Mouse (Mus musculus): ENCODE measurements around the gene Ccr3. TPM values are rescaled to one million over a fixed set of nuclear protein-coding genes. Genes with fewer than 3 reads are reported as not detected.
"Not testable (repeated sequence)": the region's sequence is repeated elsewhere in the genome, so short reads cannot be mapped to it uniquely, and the experiment has no call there.

Gene Ccr3
- under 1 TPM in 1 of 2 experiments, not detected in 1; 0.10 TPM for total RNA-seq (2021)

- intact Hi-C loops (cut with DNase I), result no loop called here
These were observed at the start of gene Ccr3 for GRCm38 (mm10) chr9:124021672-124022071. Gene Ccr3 (plus strand): TSS chr9:124021972.

GRCm38 (mm10) chr9:123975630-123976029 is 46.1 kb upstream of the Ccr3 start:
- intact Hi-C loops (cut with DNase I), result no loop called here
- no peak for DNase-seq (ENCODE audit: extremely low spot score in 1 of 2, low spot score in 2 of 2)

More at GRCm38 (mm10) chr9:124021672-124022071, at the start of gene Ccr3:
- no peak for DNase-seq (ENCODE audit: extremely low spot score in 1 of 2, low spot score in 2 of 2)

- no peak for DNase-seq (ENCODE audit: extremely low spot score in 1 of 2, low spot score in 2 of 2)
These were observed 44.7 kb upstream of the Ccr3 start for GRCm38 (mm10) chr9:123976876-123977663.

GRCm38 (mm10) chr9:123978308-123978707 is 43.5 kb upstream of the Ccr3 start, which contains the start of gene Ccr1l1:
Gene Ccr1l1 (minus strand): TSS chr9:123978408.
- no peak for DNase-seq (ENCODE audit: extremely low spot score in 1 of 2, low spot score in 2 of 2)
- intact Hi-C loops (cut with DNase I), result no loop called here

More at GRCm38 (mm10) chr9:123976876-123977663, 44.7 kb upstream of the Ccr3 start:
- intact Hi-C loops (cut with DNase I), result no loop called here

- intact Hi-C loops (cut with DNase I); DNase-seq (ENCODE audit: extremely low spot score in 1 of 2, low spot score in 2 of 2): not testable (repeated sequence)
These were observed 40.8 kb upstream of the Ccr3 start for GRCm38 (mm10) chr9:123980858-123981475.

GRCm38 (mm10) chr9:123981909-123982308 is 39.9 kb upstream of the Ccr3 start:
- no peak for DNase-seq (ENCODE audit: extremely low spot score in 1 of 2, low spot score in 2 of 2)
- intact Hi-C loops (cut with DNase I), result no loop called here

GRCm38 (mm10) chr9:123982720-123983119 is 39.1 kb upstream of the Ccr3 start:
- intact Hi-C loops (cut with DNase I), result no loop called here
- no peak for DNase-seq (ENCODE audit: extremely low spot score in 1 of 2, low spot score in 2 of 2)

- intact Hi-C loops (cut with DNase I), result no loop called here
- DNase-seq (ENCODE audit: extremely low spot score in 1 of 2, low spot score in 2 of 2), result no peak
These were observed 36.8 kb upstream of the Ccr3 start for GRCm38 (mm10) chr9:123984943-123985342.

- intact Hi-C loops (cut with DNase I), result no loop called here
- DNase-seq (ENCODE audit: extremely low spot score in 1 of 2, low spot score in 2 of 2), result peak; percentile 15 to 31
These were observed 35.6 kb upstream of the Ccr3 start for GRCm38 (mm10) chr9:123986217-123986616.

GRCm38 (mm10) chr9:123989671-123990070 is 32.1 kb upstream of the Ccr3 start:
- DNase-seq (ENCODE audit: extremely low spot score in 1 of 2, low spot score in 2 of 2), result no peak
- intact Hi-C loops (cut with DNase I), result loop anchor here (5.0 kb wide), 1 partner anchor 138 kb away; no protein-coding TSS in a partner anchor

- intact Hi-C loops (cut with DNase I), result loop anchor here (5.0 kb wide), 1 partner anchor 136 kb away; no protein-coding TSS in a partner anchor
- DNase-seq (ENCODE audit: extremely low spot score in 1 of 2, low spot score in 2 of 2), result no peak
These were observed 30.4 kb upstream of the Ccr3 start for GRCm38 (mm10) chr9:123991312-123991906.

- no peak for DNase-seq (ENCODE audit: extremely low spot score in 1 of 2, low spot score in 2 of 2)
- intact Hi-C loops (cut with DNase I), result no loop called here
These were observed 24.1 kb upstream of the Ccr3 start for GRCm38 (mm10) chr9:123997719-123998118.

GRCm38 (mm10) chr9:123999784-124000183 is 22.0 kb upstream of the Ccr3 start:
- intact Hi-C loops (cut with DNase I), result no loop called here
- DNase-seq (ENCODE audit: extremely low spot score in 1 of 2, low spot score in 2 of 2), result no peak

GRCm38 (mm10) chr9:124012691-124013090 is 9.1 kb upstream of the Ccr3 start:
- no peak for DNase-seq (ENCODE audit: extremely low spot score in 1 of 2, low spot score in 2 of 2)
- intact Hi-C loops (cut with DNase I), result no loop called here

GRCm38 (mm10) chr9:124013270-124013669 is 8.5 kb upstream of the Ccr3 start:
- no peak for DNase-seq (ENCODE audit: extremely low spot score in 1 of 2, low spot score in 2 of 2)
- intact Hi-C loops (cut with DNase I), result no loop called here

- DNase-seq (ENCODE audit: extremely low spot score in 1 of 2, low spot score in 2 of 2), result no peak
- intact Hi-C loops (cut with DNase I), result no loop called here
These were observed 6.7 kb upstream of the Ccr3 start for GRCm38 (mm10) chr9:124014985-124015652.

GRCm38 (mm10) chr9:124016048-124016447 is 5.7 kb upstream of the Ccr3 start:
- no peak for DNase-seq (ENCODE audit: extremely low spot score in 1 of 2, low spot score in 2 of 2)
- intact Hi-C loops (cut with DNase I), result no loop called here

GRCm38 (mm10) chr9:124019887-124020286 is 1.9 kb upstream of the Ccr3 start:
- no peak for DNase-seq (ENCODE audit: extremely low spot score in 1 of 2, low spot score in 2 of 2)
- intact Hi-C loops (cut with DNase I), result no loop called here

- DNase-seq (ENCODE audit: extremely low spot score in 1 of 2, low spot score in 2 of 2), result no peak
These were observed 11.6 kb downstream of the Ccr3 start for GRCm38 (mm10) chr9:124033345-124033744.

More at GRCm38 (mm10) chr9:124033345-124033744, 11.6 kb downstream of the Ccr3 start:
- intact Hi-C loops (cut with DNase I), result no loop called here
